Mouse (Mus musculus) limb, embryonic 14.5 days (tissue): ENCODE results near the gene Col7a1. TPM values are rescaled to one million over a fixed set of nuclear protein-coding genes. Genes with fewer than 3 reads are reported as not detected.

Experiments
- ATAC-seq: fragments of 200-750 bp; cut with Nextera tagmentation; 2 replicates; pipeline ENCODE4 v1.8.0; 2017; ENCODE audit warnings: low read depth, moderate number of reproducible peaks, moderate TSS enrichment; ENCODE audit not compliant: low FRiP score
- DNase-seq: peaks from one replicate; pipeline ENCODE4 v3.0.0-alpha.2; 2015; ENCODE audit warnings: low spot score
- H3K27ac ChIP-seq: fragments of 300-500 bp; sonication (generic); replicated peaks from 2 replicates; pipeline ENCODE4 v1.5.1; 2014; ENCODE audit warnings: low read depth, mild to moderate bottlenecking, low read length, moderate library complexity, mixed read lengths
- H3K27me3 ChIP-seq: fragments of 300-500 bp; sonication (generic); 2 replicates; pipeline ENCODE4 v1.6.1; 2014; ENCODE audit warnings: low read length, mixed read lengths; ENCODE audit not compliant: control insufficient read depth, insufficient read depth
- H3K36me3 ChIP-seq: fragments of 300-500 bp; sonication (generic); 2 replicates; pipeline ENCODE4 v1.6.1; 2014; ENCODE audit warnings: mild to moderate bottlenecking, low read length, moderate library complexity, mixed read lengths; ENCODE audit not compliant: control insufficient read depth, insufficient read depth
- H3K4me1 ChIP-seq: fragments of 300-500 bp; sonication (generic); 2 replicates; pipeline ENCODE4 v1.6.1; 2014; ENCODE audit warnings: antibody characterized with exemption, low read length, mixed read lengths; ENCODE audit not compliant: control insufficient read depth, insufficient read depth
- H3K4me2 ChIP-seq: fragments of 300-500 bp; sonication (generic); replicated peaks from 2 replicates; pipeline ENCODE4 v1.6.1; 2014; ENCODE audit warnings: low read depth, mild to moderate bottlenecking, low read length, moderate library complexity; ENCODE audit not compliant: severe bottlenecking
- H3K4me3 ChIP-seq: fragments of 300-500 bp; sonication (generic); replicated peaks from 2 replicates; pipeline ENCODE4 v1.5.1; 2014; ENCODE audit warnings: low read length
- H3K9ac ChIP-seq: fragments of 300-500 bp; sonication (generic); 2 replicates; pipeline ENCODE4 v1.6.1; 2014; ENCODE audit warnings: mild to moderate bottlenecking, low read depth, low read length, moderate library complexity; ENCODE audit not compliant: severe bottlenecking
- H3K9me3 ChIP-seq: fragments of 300-500 bp; sonication (generic); 2 replicates; pipeline ENCODE4 v1.6.1; 2016; ENCODE audit warnings: low read length; ENCODE audit not compliant: control insufficient read depth
- POLR2A ChIP-seq: fragments of 200-500 bp; IDR thresholded peaks from 2 replicates; pipeline ENCODE4 v1.8.0; 2012; ENCODE audit warnings: inconsistent platforms, mild to moderate bottlenecking, moderate library complexity, borderline replicate concordance; ENCODE audit not compliant: insufficient read depth, insufficient read length; ENCODE audit errors: extremely low read depth
- WGBS: fragments of 180-500 bp; shearing (Covaris S2); extraction: QIAGEN DNeasy Blood & Tissue Kit; methylation state at CpG from one replicate; pipeline ENCODE4 v1.1.7; 2014; 5-methylcytosine and 5-hydroxymethylcytosine counted together
- polyA plus RNA-seq, 2 experiments: library from polyadenylated mRNA; depleted of rRNA in 1 of 2; stranded (reverse) in 1 of 2; unstranded in 1 of 2; fragments of >200 nt; fragmentation: Nextera tagmentation in 1 of 2; extraction: Ambion mirVana in 1 of 2; gene quantifications; 2 replicates each; pipeline versions ENCODE4 v1.2.1 to v1.2.3; 2012 to 2014

Gene Col7a1
- polyA plus RNA-seq, 2 experiments: 25.9 to 44.6 TPM

GRCm38 (mm10) chr9:108999167-108999526 is 45.8 kb downstream of the Col7a1 start:
- ATAC-seq: no peak
- 70% methylated on average over 4 of the region's 4 CpGs for WGBS
- no peaks in the 10 kb centered on the region for H3K36me3 ChIP-seq
- DNase-seq: no peak
- no peaks in the 10 kb centered on the region for H3K4me1 ChIP-seq
- no peak overlapping the region for H3K27ac ChIP-seq
- H3K4me3 ChIP-seq: no peak overlapping the region
- TF ChIP-seq POLR2A: no peak
- H3K27me3 ChIP-seq: no peaks in the 10 kb centered on the region
- no peak overlapping the region for H3K9ac ChIP-seq
- H3K9me3 ChIP-seq: no peaks in the 10 kb centered on the region
- no peak overlapping the region for H3K4me2 ChIP-seq

DNA sequence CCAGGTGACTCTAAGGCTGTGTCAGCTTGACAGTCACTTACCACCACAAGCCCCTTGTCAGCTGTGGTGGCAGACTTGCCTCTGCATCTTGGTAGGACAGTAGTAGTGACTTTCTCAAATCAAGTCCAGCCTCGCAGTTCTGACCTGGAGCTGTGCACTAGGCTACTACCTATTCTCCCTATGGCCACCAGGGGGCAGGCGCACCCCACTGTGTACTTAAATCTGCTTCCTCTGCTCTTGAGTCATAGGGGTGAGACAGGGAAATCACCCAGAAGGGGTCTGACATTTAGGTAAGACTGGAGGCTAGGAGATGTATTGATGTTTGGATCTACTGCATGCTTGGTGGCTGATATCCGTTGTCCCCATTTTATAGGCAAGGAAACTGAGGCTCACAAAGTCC is 47.3 kb downstream of the Col7a1 start:
- WGBS: 6% methylated on average over 3 of the region's 3 CpGs
- no peak for TF ChIP-seq POLR2A

DNA sequence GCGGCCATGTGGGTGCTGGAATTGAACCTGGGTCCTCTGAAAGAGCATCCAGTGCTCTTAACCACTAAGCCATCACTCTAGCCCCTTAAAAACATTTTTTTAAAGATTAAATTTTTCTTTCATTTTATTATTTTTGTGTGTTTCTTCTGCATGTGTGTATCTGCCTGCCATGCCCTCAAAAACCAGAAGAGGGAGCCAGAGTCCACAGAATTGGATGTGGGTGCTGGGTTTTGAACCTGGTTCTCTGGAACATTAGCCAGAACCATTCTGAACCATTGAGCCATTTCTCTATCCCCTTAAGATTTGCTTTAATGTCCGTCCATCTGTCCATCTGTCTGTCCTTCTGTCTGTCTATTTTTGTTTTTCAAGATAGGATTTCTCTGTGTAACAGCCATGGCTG is 49.8 kb downstream of the Col7a1 start:
- Histone ChIP-seq H3K4me2 (no peak overlapping the region), H3K27ac (no peak overlapping the region), H3K9ac (no peak overlapping the region), H3K27me3 (no peaks in the 10 kb centered on the region), H3K9me3 (no peaks in the 10 kb centered on the region), H3K36me3 (peaks cover 6% of the 10 kb centered on the region), H3K4me3 (no peak overlapping the region), H3K4me1 (no peaks in the 10 kb centered on the region)
- TF ChIP-seq POLR2A: no peak
- DNase-seq (peak; percentile 48), ATAC-seq (no peak)
- WGBS: 52% methylated on average over 2 of the region's 2 CpGs

More for the DNA sequence above, 47.3 kb downstream of the Col7a1 start:
- no peak overlapping the region for H3K4me3 ChIP-seq
- ATAC-seq: peak; percentile 81; the same call in 1 of the 2 replicates
- H3K9ac ChIP-seq: no peak overlapping the region
- H3K9me3 ChIP-seq: no peaks in the 10 kb centered on the region
- no peaks in the 10 kb centered on the region for H3K27me3 ChIP-seq
- no peaks in the 10 kb centered on the region for H3K36me3 ChIP-seq
- H3K4me2 ChIP-seq: no peak overlapping the region
- no peaks in the 10 kb centered on the region for H3K4me1 ChIP-seq
- H3K27ac ChIP-seq: no peak overlapping the region
- DNase-seq: peak; percentile 78

GRCm38 (mm10) chr9:109007025-109007780 is 53.8 kb downstream of the Col7a1 start:
- WGBS: 82% methylated on average over 21 of the region's 21 CpGs
- DNase-seq: no peak
- no peak for ATAC-seq
- no peaks in the 10 kb centered on the region for H3K9me3 ChIP-seq
- no peak overlapping the region for H3K9ac ChIP-seq
- no peak for TF ChIP-seq POLR2A
- H3K4me1 ChIP-seq: no peaks in the 10 kb centered on the region
- H3K36me3 ChIP-seq: peaks cover 21% of the 10 kb centered on the region
- no peaks in the 10 kb centered on the region for H3K27me3 ChIP-seq
- no peak overlapping the region for H3K27ac ChIP-seq
- H3K4me3 ChIP-seq: no peak overlapping the region
- no peak overlapping the region for H3K4me2 ChIP-seq

- H3K9ac ChIP-seq: no peak overlapping the region
- no peak for ATAC-seq
- peaks cover 22% of the 10 kb centered on the region for H3K36me3 ChIP-seq
- no peak overlapping the region for H3K27ac ChIP-seq
- no peaks in the 10 kb centered on the region for H3K9me3 ChIP-seq
- no peak overlapping the region for H3K4me3 ChIP-seq
- no peak for DNase-seq
- no peaks in the 10 kb centered on the region for H3K27me3 ChIP-seq
- WGBS: 86% methylated on average over 9 of the region's 9 CpGs
- no peak for TF ChIP-seq POLR2A
- H3K4me1 ChIP-seq: no peaks in the 10 kb centered on the region
- H3K4me2 ChIP-seq: no peak overlapping the region
These were observed 54.7 kb downstream of the Col7a1 start for GRCm38 (mm10) chr9:109008081-109008480.
